Mouse (Mus musculus): ENCODE results near the gene Gm20388.

- no peak for TF ChIP-seq CTCF (IDR thresholded peaks at IDR 0.05; ENCODE audit: low read depth)
- TF ChIP-seq EP300 (IDR thresholded peaks at IDR 0.05; ENCODE audit: low read depth) = no peak
Observed at GRCm38 (mm10) chr8:120741001-120741400, 830.4 kb downstream of the Gm20388 start.
